Mouse (Mus musculus): ENCODE results near the gene Bmf.

The Bmf gene

GRCm38 (mm10) chr2:118548421-118549221, 866 bp downstream of the Bmf start:
- TF ChIP-seq POU5F1 (IDR thresholded peaks at IDR 0.05; ENCODE audit: borderline replicate concordance, low read length), result no peak
- peak; percentile 36 for TF ChIP-seq CTCF (conservative IDR thresholded peaks at IDR 0.05; ENCODE audit: low read length)
- TF ChIP-seq NANOG (IDR thresholded peaks at IDR 0.05; ENCODE audit: borderline replicate concordance, low read length), result no peak

GRCm38 (mm10) chr2:118547541-118548016, 1.9 kb downstream of the Bmf start:
- Histone ChIP-seq H3K9me3 (ENCODE audit: low read length) (no peaks in the 10 kb centered on the region), H3K36me3 (ENCODE audit: insufficient read depth, low read length) (peaks cover 7% of the 10 kb centered on the region), H3K27me3 (ENCODE audit: insufficient read depth, low read length) (peaks cover 11% of the 10 kb centered on the region; the same call in 1 of the 2 replicates), H3K4me3 (replicated peaks; ENCODE audit: low read length) (peak overlapping the region; percentile 97), H3K4me1 (replicated peaks; ENCODE audit: low read depth, low read length) (peaks cover 84% of the 10 kb centered on the region)
- no peak for TF ChIP-seq NANOG (IDR thresholded peaks at IDR 0.05; ENCODE audit: borderline replicate concordance, low read length)
- TF ChIP-seq POU5F1 (IDR thresholded peaks at IDR 0.05; ENCODE audit: borderline replicate concordance, low read length), result no peak
- no peak for TF ChIP-seq CTCF (conservative IDR thresholded peaks at IDR 0.05; ENCODE audit: low read length)

More at GRCm38 (mm10) chr2:118548421-118549221, 866 bp downstream of the Bmf start:
- 0 out of 2 replicates have a peak, but pooled peaks cover 5% of the 10 kb centered on the region for H3K36me3 ChIP-seq (ENCODE audit: insufficient read depth, low read length)
- peaks cover 11% of the 10 kb centered on the region; the same call in 1 of the 2 replicates for H3K27me3 ChIP-seq (ENCODE audit: insufficient read depth, low read length)
- H3K9me3 ChIP-seq (ENCODE audit: low read length), result no peaks in the 10 kb centered on the region
- H3K4me1 ChIP-seq (replicated peaks; ENCODE audit: low read depth, low read length), result peaks cover 73% of the 10 kb centered on the region
- H3K4me3 ChIP-seq (replicated peaks; ENCODE audit: low read length), result peak overlapping the region; percentile 97

GRCm38 (mm10) chr2:118546798-118547165, 2.7 kb downstream of the Bmf start:
- no peaks in the 10 kb centered on the region for H3K9me3 ChIP-seq (ENCODE audit: low read length)
- 0 out of 2 replicates have a peak overlapping the region, but pooled peaks have one; percentile 29 for H3K4me3 ChIP-seq (replicated peaks; ENCODE audit: low read length)
- H3K36me3 ChIP-seq (ENCODE audit: insufficient read depth, low read length), result peaks cover 15% of the 10 kb centered on the region
- no peak for TF ChIP-seq CTCF (conservative IDR thresholded peaks at IDR 0.05; ENCODE audit: low read length)
- TF ChIP-seq POU5F1 (IDR thresholded peaks at IDR 0.05; ENCODE audit: borderline replicate concordance, low read length), result no peak
- TF ChIP-seq NANOG (IDR thresholded peaks at IDR 0.05; ENCODE audit: borderline replicate concordance, low read length), result no peak
- H3K4me1 ChIP-seq (replicated peaks; ENCODE audit: low read depth, low read length), result peaks cover 84% of the 10 kb centered on the region
- peaks cover 11% of the 10 kb centered on the region; the same call in 1 of the 2 replicates for H3K27me3 ChIP-seq (ENCODE audit: insufficient read depth, low read length)

- peak overlapping the region; percentile 49 for H3K4me3 ChIP-seq (replicated peaks; ENCODE audit: low read length)
- peaks cover 82% of the 10 kb centered on the region for H3K4me1 ChIP-seq (replicated peaks; ENCODE audit: low read depth, low read length)
- H3K27me3 ChIP-seq (ENCODE audit: insufficient read depth, low read length), result peaks cover 11% of the 10 kb centered on the region; the same call in 1 of the 2 replicates
- no peaks in the 10 kb centered on the region for H3K9me3 ChIP-seq (ENCODE audit: low read length)
- no peak for TF ChIP-seq NANOG (IDR thresholded peaks at IDR 0.05; ENCODE audit: borderline replicate concordance, low read length)
- no peak for TF ChIP-seq CTCF (conservative IDR thresholded peaks at IDR 0.05; ENCODE audit: low read length)
- TF ChIP-seq POU5F1 (IDR thresholded peaks at IDR 0.05; ENCODE audit: borderline replicate concordance, low read length), result no peak
- H3K36me3 ChIP-seq (ENCODE audit: insufficient read depth, low read length), result peaks cover 17% of the 10 kb centered on the region
Observed at GRCm38 (mm10) chr2:118546104-118546797, 3.2 kb downstream of the Bmf start.

- Histone ChIP-seq H3K36me3 (ENCODE audit: insufficient read depth, low read length) (peaks cover 17% of the 10 kb centered on the region), H3K4me3 (replicated peaks; ENCODE audit: low read length) (peak overlapping the region; percentile 80), H3K9me3 (ENCODE audit: low read length) (no peaks in the 10 kb centered on the region), H3K4me1 (replicated peaks; ENCODE audit: low read depth, low read length) (peaks cover 82% of the 10 kb centered on the region), H3K27me3 (ENCODE audit: insufficient read depth, low read length) (peaks cover 11% of the 10 kb centered on the region; the same call in 1 of the 2 replicates)
- TF ChIP-seq CTCF (conservative IDR thresholded peaks at IDR 0.05; ENCODE audit: low read length) (peak; percentile 71), NANOG (IDR thresholded peaks at IDR 0.05; ENCODE audit: borderline replicate concordance, low read length) (no peak)
Observed at GRCm38 (mm10) chr2:118545242-118546103, 4.0 kb downstream of the Bmf start.

- peaks cover 88% of the 10 kb centered on the region for H3K4me1 ChIP-seq (replicated peaks; ENCODE audit: low read depth, low read length)
- peak overlapping the region; percentile 80 for H3K4me3 ChIP-seq (replicated peaks; ENCODE audit: low read length)
- TF ChIP-seq NANOG (IDR thresholded peaks at IDR 0.05; ENCODE audit: borderline replicate concordance, low read length), result no peak
- TF ChIP-seq POU5F1 (IDR thresholded peaks at IDR 0.05; ENCODE audit: borderline replicate concordance, low read length), result no peak
- no peak for TF ChIP-seq CTCF (conservative IDR thresholded peaks at IDR 0.05; ENCODE audit: low read length)
- peaks cover 17% of the 10 kb centered on the region for H3K36me3 ChIP-seq (ENCODE audit: insufficient read depth, low read length)
- H3K27me3 ChIP-seq (ENCODE audit: insufficient read depth, low read length), result peaks cover 11% of the 10 kb centered on the region; the same call in 1 of the 2 replicates
- no peaks in the 10 kb centered on the region for H3K9me3 ChIP-seq (ENCODE audit: low read length)
Observed at GRCm38 (mm10) chr2:118543893-118544799, 5.3 kb downstream of the Bmf start.

- H3K4me1 ChIP-seq (replicated peaks; ENCODE audit: low read depth, low read length), result peaks cover 84% of the 10 kb centered on the region
- H3K9me3 ChIP-seq (ENCODE audit: low read length), result no peaks in the 10 kb centered on the region
- H3K4me3 ChIP-seq (replicated peaks; ENCODE audit: low read length), result no peak overlapping the region
- peaks cover 7% of the 10 kb centered on the region; the same call in 1 of the 2 replicates for H3K27me3 ChIP-seq (ENCODE audit: insufficient read depth, low read length)
- TF ChIP-seq POU5F1 (IDR thresholded peaks at IDR 0.05; ENCODE audit: borderline replicate concordance, low read length), result no peak
- no peak for TF ChIP-seq NANOG (IDR thresholded peaks at IDR 0.05; ENCODE audit: borderline replicate concordance, low read length)
- peak; percentile 87 for TF ChIP-seq CTCF (conservative IDR thresholded peaks at IDR 0.05; ENCODE audit: low read length)
- peaks cover 17% of the 10 kb centered on the region for H3K36me3 ChIP-seq (ENCODE audit: insufficient read depth, low read length)
Observed at GRCm38 (mm10) chr2:118542971-118543573, 6.4 kb downstream of the Bmf start.

Data from E14TG2a.4 (cell line).